Mouse (Mus musculus): Measurements from ENCODE around the gene Nckap5. TPM values are rescaled to one million over a fixed set of nuclear protein-coding genes. Genes with fewer than 3 reads are reported as not detected.

The Nckap5 gene
- polyA plus RNA-seq, 1 experiment: 50.4 TPM

DNA sequence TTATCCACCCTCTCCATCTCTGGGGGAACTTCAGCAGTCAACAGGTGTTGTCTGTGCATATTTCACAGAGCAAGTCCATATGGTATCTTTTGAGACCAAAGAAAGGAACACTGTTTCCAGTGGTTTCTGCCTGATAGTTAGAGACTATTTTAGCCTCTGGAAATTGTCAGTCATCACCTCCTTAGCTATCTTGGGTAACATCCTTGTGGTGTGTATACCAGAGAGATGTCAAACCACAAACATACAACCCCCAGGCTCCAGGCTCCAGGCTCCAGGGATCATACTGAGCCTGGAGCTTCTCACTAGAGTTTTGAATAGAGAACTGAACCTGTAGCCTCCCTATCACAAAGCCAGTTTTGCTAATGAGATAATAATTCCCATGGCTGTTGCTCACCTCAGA, 252.4 kb downstream of the Nckap5 start:
- TF ChIP-seq POLR2A (IDR thresholded peaks at IDR 0.05; ENCODE audit: borderline replicate concordance, extremely low read depth, low read depth, low read length) (no peak), CTCF (IDR thresholded peaks at IDR 0.05; ENCODE audit: insufficient read depth, low read length) (no peak)
- no peak overlapping the region for H3K4me3 ChIP-seq (replicated peaks; ENCODE audit: extremely low read depth, low read depth, low read length)

DNA sequence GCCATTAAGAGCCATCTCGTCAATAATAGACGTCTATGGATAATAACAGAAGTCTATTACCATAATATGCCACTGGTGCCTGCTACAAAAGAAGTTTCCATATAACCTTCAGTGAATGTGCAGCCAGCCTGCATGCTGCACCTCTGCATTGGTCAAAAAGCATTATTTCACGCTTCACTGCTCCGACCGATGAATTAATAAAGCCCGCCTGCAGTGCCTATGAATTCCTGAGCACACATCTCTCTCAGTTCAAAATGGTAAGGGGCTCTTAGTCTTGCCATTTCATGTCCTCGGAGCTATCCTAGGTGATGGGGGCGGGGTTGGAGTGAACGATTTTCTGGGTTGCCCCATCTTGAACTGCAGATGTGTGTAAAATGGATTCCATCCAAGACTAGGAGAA, 256.3 kb downstream of the Nckap5 start:
- Histone ChIP-seq H3K4me1 (ENCODE audit: control insufficient read depth, insufficient read depth, low read length) (peaks cover 6% of the 10 kb centered on the region; the same call in 1 of the 2 replicates), H3K4me3 (replicated peaks; ENCODE audit: extremely low read depth, low read depth, low read length) (no peak overlapping the region)
- 89% methylated on average over 9 of the region's 9 CpGs for WGBS
- no peak for TF ChIP-seq POLR2A (IDR thresholded peaks at IDR 0.05; ENCODE audit: borderline replicate concordance, extremely low read depth, low read depth, low read length)
- no peak for TF ChIP-seq CTCF (IDR thresholded peaks at IDR 0.05; ENCODE audit: insufficient read depth, low read length)
- DNase-seq: no peak

More for the DNA sequence above, 252.4 kb downstream of the Nckap5 start:
- DNase-seq: no peak
- H3K4me1 ChIP-seq (ENCODE audit: control insufficient read depth, insufficient read depth, low read length): peaks cover 3% of the 10 kb centered on the region

DNA sequence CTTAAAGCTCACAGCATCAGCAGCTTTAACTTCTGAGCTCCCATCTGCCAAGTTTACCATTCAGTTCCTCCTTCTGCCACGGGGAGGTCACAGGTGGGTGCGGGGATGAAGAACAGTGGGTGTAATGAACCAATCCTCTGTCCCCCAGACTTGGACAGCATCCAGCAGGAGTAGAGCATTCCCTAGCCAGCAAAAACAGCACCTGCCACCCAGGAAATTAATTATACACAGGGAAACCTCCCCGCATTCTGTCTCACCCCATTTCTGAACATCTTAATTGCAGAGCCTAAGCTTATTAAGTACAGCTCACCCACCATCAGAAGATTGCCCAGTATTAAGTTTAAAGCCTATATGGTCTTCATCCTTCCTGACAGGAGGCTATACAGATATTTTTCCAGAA, 256.9 kb downstream of the Nckap5 start:
- H3K4me1 ChIP-seq (ENCODE audit: control insufficient read depth, insufficient read depth, low read length): peaks cover 7% of the 10 kb centered on the region; the same call in 1 of the 2 replicates
- TF ChIP-seq POLR2A (IDR thresholded peaks at IDR 0.05; ENCODE audit: borderline replicate concordance, extremely low read depth, low read depth, low read length) (no peak), CTCF (IDR thresholded peaks at IDR 0.05; ENCODE audit: insufficient read depth, low read length) (no peak)
- H3K4me3 ChIP-seq (replicated peaks; ENCODE audit: extremely low read depth, low read depth, low read length): no peak overlapping the region
- DNase-seq: no peak
- 71% methylated on average over 3 of the region's 3 CpGs for WGBS

DNA sequence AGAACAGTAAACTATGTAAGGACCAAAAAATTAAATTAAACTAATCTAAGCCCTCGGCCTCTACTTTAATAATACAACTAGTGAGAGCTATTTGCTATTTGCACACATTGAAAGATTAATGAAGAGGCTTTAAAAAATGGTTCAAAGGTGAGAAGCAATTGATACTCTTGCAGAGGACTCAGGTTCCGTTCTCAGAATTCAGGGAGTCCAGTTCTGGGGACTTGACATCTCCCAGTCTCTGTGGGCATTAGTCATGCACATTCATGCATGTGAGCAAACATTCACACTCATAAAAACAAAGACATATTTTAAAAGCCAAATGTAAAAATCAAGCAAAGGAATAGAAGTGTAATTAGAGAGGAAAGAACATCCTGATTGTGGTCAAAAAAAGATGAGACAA, 257.5 kb downstream of the Nckap5 start:
- DNase-seq: no peak
- TF ChIP-seq CTCF (IDR thresholded peaks at IDR 0.05; ENCODE audit: insufficient read depth, low read length) (no peak), POLR2A (IDR thresholded peaks at IDR 0.05; ENCODE audit: borderline replicate concordance, extremely low read depth, low read depth, low read length) (no peak)
- WGBS: 81% methylated on average over 2 of the region's 2 CpGs
- Histone ChIP-seq H3K4me3 (replicated peaks; ENCODE audit: extremely low read depth, low read depth, low read length) (no peak overlapping the region), H3K4me1 (ENCODE audit: control insufficient read depth, insufficient read depth, low read length) (peaks cover 4% of the 10 kb centered on the region; the same call in 1 of the 2 replicates)

DNA sequence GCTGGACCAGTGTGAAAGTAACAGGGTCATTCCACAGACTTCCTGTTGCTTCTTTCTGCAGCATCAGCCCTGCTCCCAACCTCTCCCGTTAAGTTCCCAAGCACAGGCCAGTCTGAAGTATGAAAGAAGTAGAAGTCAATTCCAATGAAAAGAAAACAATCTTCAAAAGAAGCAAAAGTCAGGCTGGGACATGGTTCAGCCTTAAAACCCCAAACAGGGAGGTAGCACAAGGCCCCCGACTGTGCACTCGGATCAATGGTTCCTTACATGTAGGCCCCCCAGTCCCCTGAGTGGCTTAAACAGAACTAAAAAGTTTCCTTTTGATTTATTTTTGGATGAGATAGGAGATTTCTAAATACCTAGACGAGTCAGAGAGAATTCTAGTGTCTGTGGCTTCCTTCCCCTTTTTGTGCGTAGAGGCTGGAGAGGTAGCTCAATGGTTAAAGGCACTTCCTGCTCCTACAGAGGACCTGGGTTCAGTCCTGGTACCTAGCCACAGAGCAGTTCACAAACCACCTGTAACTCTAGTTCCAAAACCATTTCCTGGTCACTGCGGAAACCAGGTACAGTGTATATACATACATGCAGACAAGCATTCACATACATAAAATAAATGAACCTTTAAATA, 260.9 kb downstream of the Nckap5 start:
- no peak for DNase-seq
- no peak for TF ChIP-seq POLR2A (IDR thresholded peaks at IDR 0.05; ENCODE audit: borderline replicate concordance, extremely low read depth, low read depth, low read length)
- no peak for TF ChIP-seq CTCF (IDR thresholded peaks at IDR 0.05; ENCODE audit: insufficient read depth, low read length)
- Histone ChIP-seq H3K4me1 (ENCODE audit: control insufficient read depth, insufficient read depth, low read length) (peaks cover 9% of the 10 kb centered on the region), H3K4me3 (replicated peaks; ENCODE audit: extremely low read depth, low read depth, low read length) (no peak overlapping the region)
- WGBS: 72% methylated on average over 6 of the region's 6 CpGs

DNA sequence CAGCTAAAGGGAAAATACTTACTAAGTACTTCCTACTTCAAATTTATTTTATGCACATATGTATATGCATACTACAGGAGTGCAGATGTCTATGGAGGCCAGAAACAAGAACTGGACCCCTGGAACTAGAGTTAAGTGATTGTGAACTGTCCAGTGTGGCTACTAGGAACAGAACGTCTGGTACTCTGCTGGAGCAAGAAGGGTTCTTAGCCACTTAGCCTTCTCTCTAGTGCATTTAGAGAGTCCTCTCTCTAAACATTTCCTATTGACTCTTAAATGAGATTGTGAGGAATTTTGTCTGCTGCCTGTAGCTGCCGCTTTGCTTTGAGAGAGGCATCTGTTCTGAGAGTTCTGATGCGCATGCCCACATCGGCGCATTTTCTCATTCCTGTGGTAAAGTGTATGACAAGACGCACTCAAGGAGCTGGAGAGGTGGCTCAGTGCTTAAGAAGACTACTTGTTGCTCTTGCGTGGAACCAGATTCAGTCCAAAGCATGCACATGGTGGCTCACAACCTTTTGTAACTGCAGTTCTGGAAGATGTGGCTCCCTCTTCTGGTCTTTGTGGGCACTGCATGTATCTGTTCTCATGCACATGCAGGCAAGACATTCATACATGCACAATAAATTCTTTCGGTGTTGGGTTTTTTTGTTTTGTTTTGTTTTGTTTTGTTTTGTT, 261.9 kb downstream of the Nckap5 start:
- WGBS: 82% methylated on average over 8 of the region's 8 CpGs
- peak; percentile 45 for TF ChIP-seq CTCF (IDR thresholded peaks at IDR 0.05; ENCODE audit: insufficient read depth, low read length)
- TF ChIP-seq POLR2A (IDR thresholded peaks at IDR 0.05; ENCODE audit: borderline replicate concordance, extremely low read depth, low read depth, low read length): no peak
- peak; percentile 69 for DNase-seq
- Histone ChIP-seq H3K4me3 (replicated peaks; ENCODE audit: extremely low read depth, low read depth, low read length) (no peak overlapping the region), H3K4me1 (ENCODE audit: control insufficient read depth, insufficient read depth, low read length) (peaks cover 9% of the 10 kb centered on the region)

DNA sequence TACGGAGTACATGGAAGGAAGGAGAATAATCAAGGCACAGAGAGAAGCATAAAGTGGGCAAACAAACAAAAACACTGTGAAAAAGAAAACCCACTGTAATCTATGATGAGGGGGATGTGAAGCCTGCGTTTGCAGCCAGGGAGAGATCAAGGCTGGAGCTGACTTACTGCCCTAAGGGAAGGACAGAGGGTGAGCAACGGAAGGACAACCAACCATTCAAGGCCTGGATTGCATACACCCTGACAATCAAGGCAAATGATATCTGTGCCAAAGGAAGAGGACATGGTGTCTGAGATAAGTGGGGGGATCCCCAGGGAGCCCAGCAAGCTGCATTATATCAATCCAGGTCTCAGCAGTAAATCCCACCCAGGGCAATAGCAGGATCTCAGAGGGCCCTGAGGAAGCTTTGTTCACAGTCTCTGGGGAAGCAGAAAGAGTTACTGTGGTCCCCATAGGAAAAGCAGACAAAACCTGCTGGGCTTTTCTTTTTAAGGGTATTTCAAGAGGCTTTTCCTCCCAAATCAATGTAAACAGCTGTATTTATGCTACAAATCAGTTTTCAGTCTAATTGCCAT, 265.4 kb downstream of the Nckap5 start:
- WGBS: 57% methylated on average over 3 of the region's 3 CpGs
- DNase-seq: no peak
- Histone ChIP-seq H3K4me3 (replicated peaks; ENCODE audit: extremely low read depth, low read depth, low read length) (no peak overlapping the region), H3K4me1 (ENCODE audit: control insufficient read depth, insufficient read depth, low read length) (peaks cover 9% of the 10 kb centered on the region)
- TF ChIP-seq CTCF (IDR thresholded peaks at IDR 0.05; ENCODE audit: insufficient read depth, low read length): no peak
- TF ChIP-seq POLR2A (IDR thresholded peaks at IDR 0.05; ENCODE audit: borderline replicate concordance, extremely low read depth, low read depth, low read length): no peak

DNA sequence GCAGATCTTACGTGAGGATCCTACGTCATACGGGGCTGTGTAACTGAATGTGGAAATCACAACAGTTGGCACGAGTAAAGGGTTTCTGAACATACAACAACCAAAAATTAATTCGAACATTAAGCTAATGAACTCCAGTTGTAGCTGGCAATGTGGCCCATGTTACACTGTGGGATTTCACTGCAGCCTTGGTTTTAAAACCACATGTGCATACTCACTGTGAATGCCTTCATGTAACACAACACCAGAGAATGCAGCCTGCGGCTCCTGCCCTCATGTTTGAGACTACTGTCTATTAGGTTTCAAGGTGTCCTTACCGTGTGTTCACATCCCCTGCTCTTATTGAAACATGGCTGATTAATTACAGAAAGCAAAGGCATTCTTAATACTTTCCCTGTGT, 269.7 kb downstream of the Nckap5 start:
- Histone ChIP-seq H3K4me1 (ENCODE audit: control insufficient read depth, insufficient read depth, low read length) (peaks cover 7% of the 10 kb centered on the region), H3K4me3 (replicated peaks; ENCODE audit: extremely low read depth, low read depth, low read length) (no peak overlapping the region)
- WGBS: 82% methylated on average over 7 of the region's 7 CpGs
- DNase-seq: no peak
- TF ChIP-seq POLR2A (IDR thresholded peaks at IDR 0.05; ENCODE audit: borderline replicate concordance, extremely low read depth, low read depth, low read length): no peak
- TF ChIP-seq CTCF (IDR thresholded peaks at IDR 0.05; ENCODE audit: insufficient read depth, low read length): no peak

DNA sequence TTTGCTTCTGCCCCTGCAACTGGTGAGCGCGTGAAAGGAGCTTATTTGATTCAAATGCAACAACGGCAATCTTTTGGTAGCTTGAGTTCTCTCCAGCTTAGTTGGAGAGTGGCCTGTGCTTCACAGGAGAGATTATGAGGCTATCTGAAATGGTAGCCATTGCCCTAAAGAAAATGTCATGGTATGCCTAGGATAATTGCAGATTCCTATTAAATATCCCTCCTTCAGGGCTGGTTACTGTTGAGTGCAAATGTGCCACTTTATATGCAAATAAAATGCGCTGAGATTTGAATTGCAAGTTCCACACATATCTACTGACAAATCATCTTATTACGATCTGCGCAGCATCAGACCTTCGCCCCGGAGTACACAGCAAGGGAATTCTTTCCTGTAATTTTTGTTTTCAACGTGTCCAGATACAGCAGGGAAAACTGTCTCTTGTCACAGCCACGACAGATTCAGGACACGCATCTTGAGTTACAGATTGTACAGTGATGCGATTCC, 272.8 kb downstream of the Nckap5 start:
- peaks cover 4% of the 10 kb centered on the region for H3K4me1 ChIP-seq (ENCODE audit: control insufficient read depth, insufficient read depth, low read length)
- H3K4me3 ChIP-seq (replicated peaks; ENCODE audit: extremely low read depth, low read depth, low read length): no peak overlapping the region
- 90% methylated on average over 12 of the region's 12 CpGs for WGBS
- no peak for DNase-seq
- TF ChIP-seq CTCF (IDR thresholded peaks at IDR 0.05; ENCODE audit: insufficient read depth, low read length): no peak
- no peak for TF ChIP-seq POLR2A (IDR thresholded peaks at IDR 0.05; ENCODE audit: borderline replicate concordance, extremely low read depth, low read depth, low read length)
